Mouse (Mus musculus) neural tube, embryonic 14.5 days (tissue): ENCODE data around the gene Prl2c5. TPM values are rescaled to one million over a fixed set of nuclear protein-coding genes. Genes with fewer than 3 reads are reported as not detected.
"Not testable (repeated sequence)": the region's sequence is repeated elsewhere in the genome, so short reads cannot be mapped to it uniquely, and the experiment has no call there.

Source experiments
- ATAC-seq: fragments of 200-750 bp; cut with Nextera tagmentation; 2 replicates; pipeline ENCODE4 v1.8.0; 2017; ENCODE audit warnings: low read depth, mild to moderate bottlenecking, moderate TSS enrichment, moderate library complexity
- H3K27ac ChIP-seq: fragments of 300-500 bp; sonication (generic); 2 replicates; pipeline ENCODE4 v1.5.1; 2014; ENCODE audit warnings: low read depth, mild to moderate bottlenecking, control low read depth, low read length, moderate library complexity, mixed read lengths
- H3K27me3 ChIP-seq: fragments of 300-500 bp; sonication (generic); 2 replicates; pipeline ENCODE4 v1.6.1; 2014; ENCODE audit warnings: low read length; ENCODE audit not compliant: control insufficient read depth, insufficient read depth
- H3K36me3 ChIP-seq: fragments of 300-500 bp; sonication (generic); 2 replicates; pipeline ENCODE4 v1.6.1; 2014; ENCODE audit warnings: low read length, mixed read lengths; ENCODE audit not compliant: control insufficient read depth, insufficient read depth
- H3K4me1 ChIP-seq: fragments of 300-500 bp; sonication (generic); 2 replicates; pipeline ENCODE4 v1.6.1; 2014; ENCODE audit warnings: low read length; ENCODE audit not compliant: control insufficient read depth, insufficient read depth
- H3K4me2 ChIP-seq: fragments of 300-500 bp; sonication (generic); 2 replicates; pipeline ENCODE4 v1.6.1; 2014; ENCODE audit warnings: mild to moderate bottlenecking, low read depth, low read length, control low read depth
- H3K4me3 ChIP-seq: fragments of 300-500 bp; sonication (generic); 2 replicates; pipeline ENCODE4 v1.5.1; 2014; ENCODE audit warnings: low read depth, low read length, control low read depth, mixed read lengths
- H3K9ac ChIP-seq: fragments of 300-500 bp; sonication (generic); replicated peaks from 2 replicates; pipeline ENCODE4 v1.6.1; 2014; ENCODE audit warnings: low read depth, mild to moderate bottlenecking, control low read depth, low read length, mixed read lengths
- H3K9me3 ChIP-seq: fragments of 300-500 bp; sonication (generic); 2 replicates; pipeline ENCODE4 v1.6.1; 2016; ENCODE audit warnings: low read length; ENCODE audit not compliant: control insufficient read depth
- WGBS: fragments of 180-500 bp; shearing (Covaris S2); extraction: QIAGEN DNeasy Blood & Tissue Kit; methylation state at CpG from one replicate; pipeline ENCODE4 v1.1.7; 2014; 5-methylcytosine and 5-hydroxymethylcytosine counted together
- polyA plus RNA-seq: library from polyadenylated mRNA; unstranded; fragments of >200 nt; fragmentation: Nextera tagmentation; extraction: Ambion mirVana; gene quantifications from 2 replicates; pipeline ENCODE4 v1.2.1, GENCODE M21; 2014

Prl2c5 gene
- not detected in 2 replicates for polyA plus RNA-seq

- not testable (repeated sequence) for H3K4me1 ChIP-seq, ATAC-seq, H3K36me3 ChIP-seq, H3K4me3 ChIP-seq, H3K27ac ChIP-seq, H3K4me2 ChIP-seq, H3K27me3 ChIP-seq, H3K9me3 ChIP-seq, H3K9ac ChIP-seq
- 64% methylated on average over 2 of the region's 2 CpGs for WGBS
Measured at GRCm38 (mm10) chr13:13182415-13182814, at the start of gene Prl2c5. Prl2c5 (plus strand) TSS chr13:13182715.

- H3K27ac ChIP-seq, H3K9ac ChIP-seq, H3K4me1 ChIP-seq, H3K27me3 ChIP-seq, H3K9me3 ChIP-seq, H3K4me3 ChIP-seq, H3K4me2 ChIP-seq, ATAC-seq, H3K36me3 ChIP-seq: not testable (repeated sequence)
- 75% methylated on average over 4 of the region's 7 CpGs for WGBS
Measured at GRCm38 (mm10) chr13:13162777-13163485, 19.6 kb upstream of the Prl2c5 start.

GRCm38 (mm10) chr13:13168631-13169030 is 13.9 kb upstream of the Prl2c5 start:
- not testable (repeated sequence) for H3K36me3 ChIP-seq, H3K4me1 ChIP-seq, H3K27ac ChIP-seq, ATAC-seq, H3K4me3 ChIP-seq, H3K9me3 ChIP-seq, H3K4me2 ChIP-seq, H3K9ac ChIP-seq, H3K27me3 ChIP-seq
- 77% methylated on average over 2 of the region's 2 CpGs for WGBS

- H3K4me2 ChIP-seq, H3K9me3 ChIP-seq, H3K27me3 ChIP-seq, H3K27ac ChIP-seq, ATAC-seq, H3K4me3 ChIP-seq, H3K36me3 ChIP-seq, H3K4me1 ChIP-seq, H3K9ac ChIP-seq: not testable (repeated sequence)
- WGBS: 81% methylated on average over 1 of the region's 1 CpGs
Measured at GRCm38 (mm10) chr13:13173616-13174136, 8.8 kb upstream of the Prl2c5 start.

- not testable (repeated sequence) for H3K4me3 ChIP-seq, ATAC-seq, H3K36me3 ChIP-seq, H3K9ac ChIP-seq, H3K27ac ChIP-seq, H3K9me3 ChIP-seq, H3K4me1 ChIP-seq, H3K27me3 ChIP-seq, H3K4me2 ChIP-seq
- WGBS: 59% methylated on average over 2 of the region's 2 CpGs
Measured at GRCm38 (mm10) chr13:13175736-13176135, 6.8 kb upstream of the Prl2c5 start.

- ATAC-seq, H3K4me2 ChIP-seq, H3K27ac ChIP-seq: not testable (repeated sequence)
Measured at GRCm38 (mm10) chr13:13211168-13211567, 28.7 kb downstream of the Prl2c5 start.

GRCm38 (mm10) chr13:13216363-13216762 is 33.8 kb downstream of the Prl2c5 start:
- not testable (repeated sequence) for H3K27ac ChIP-seq, H3K4me3 ChIP-seq, H3K4me1 ChIP-seq, H3K27me3 ChIP-seq, H3K9ac ChIP-seq, ATAC-seq, H3K9me3 ChIP-seq, H3K36me3 ChIP-seq, H3K4me2 ChIP-seq
- 88% methylated on average over 2 of the region's 2 CpGs for WGBS

More at GRCm38 (mm10) chr13:13211168-13211567, 28.7 kb downstream of the Prl2c5 start:
- not testable (repeated sequence) for H3K36me3 ChIP-seq, H3K9me3 ChIP-seq, H3K4me3 ChIP-seq, H3K4me1 ChIP-seq, H3K27me3 ChIP-seq, H3K9ac ChIP-seq

GRCm38 (mm10) chr13:13220231-13220630 is 37.7 kb downstream of the Prl2c5 start:
- H3K4me1 ChIP-seq, H3K27ac ChIP-seq, H3K4me2 ChIP-seq, H3K9me3 ChIP-seq, ATAC-seq, H3K9ac ChIP-seq, H3K4me3 ChIP-seq, H3K27me3 ChIP-seq, H3K36me3 ChIP-seq: not testable (repeated sequence)
- 82% methylated on average over 5 of the region's 5 CpGs for WGBS

GRCm38 (mm10) chr13:13237456-13237855 is 54.9 kb downstream of the Prl2c5 start:
- H3K27me3 ChIP-seq, H3K4me3 ChIP-seq, H3K9ac ChIP-seq, ATAC-seq, H3K4me2 ChIP-seq, H3K27ac ChIP-seq, H3K36me3 ChIP-seq, H3K9me3 ChIP-seq, H3K4me1 ChIP-seq: not testable (repeated sequence)
- 2% methylated on average over 1 of the region's 1 CpGs for WGBS
